Mouse (Mus musculus): ENCODE measurements around the gene Lpar3.

DNA sequence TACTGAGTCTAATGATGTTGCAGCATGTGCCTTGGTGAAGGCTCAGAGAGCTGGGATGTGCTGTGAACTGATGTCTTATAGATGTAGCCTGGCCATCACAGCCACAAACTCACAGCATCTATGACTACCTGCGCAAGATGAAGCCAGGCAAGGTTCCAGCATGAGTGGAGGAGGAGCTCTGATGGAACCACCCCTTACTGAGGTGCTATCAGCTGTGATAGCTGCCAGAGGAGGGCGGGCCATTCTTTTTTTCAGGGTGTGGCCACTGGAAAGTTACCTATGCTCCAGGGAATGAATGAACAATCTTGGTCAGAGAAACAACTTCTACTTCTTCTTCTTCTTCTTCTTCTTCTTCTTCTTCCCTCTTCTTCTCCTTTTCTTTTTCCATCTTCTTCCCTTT lies 14.1 kb upstream of the Lpar3 start:
- TF ChIP-seq POLR2A (IDR thresholded peaks at IDR 0.05; ENCODE audit: borderline replicate concordance, control insufficient read depth, low read depth, low read length), result no peak
- TF ChIP-seq CTCF (IDR thresholded peaks at IDR 0.05; ENCODE audit: control insufficient read depth, insufficient read depth, low read length), result no peak
